Mouse (Mus musculus): ENCODE measurements at regions not wholly inside any gene's neighbourhood (a gene's known extent, or its start where the extent isn't known, plus 50 kb on each side); places are given as distances from the start of the nearest gene placed in this dataset.

GRCm38 (mm10) chr15:94219907-94220306, 245.3 kb downstream of the Adamts20 start:
- DNase-seq (ENCODE audit: low read depth, low spot score), result no peak

DNA sequence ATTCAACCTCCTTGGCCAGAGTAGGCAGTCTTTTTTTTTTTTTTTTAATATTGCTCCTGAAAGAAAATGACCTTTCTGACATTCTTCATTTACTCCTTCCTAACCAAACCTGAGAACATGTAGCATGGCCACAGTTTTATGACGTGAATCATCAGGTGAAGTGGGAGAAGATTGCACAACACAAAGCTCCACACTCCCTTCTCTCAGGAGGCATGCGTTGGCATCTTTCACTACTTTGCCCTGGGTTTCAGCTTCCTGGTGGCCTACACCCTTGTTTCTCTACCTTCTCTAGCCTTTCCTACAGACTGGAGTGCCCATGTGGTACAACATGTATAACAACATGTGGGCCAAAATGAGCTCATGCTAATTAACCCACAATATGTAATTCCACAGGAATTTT, 248.5 kb downstream of the Adamts20 start:
- no peak for DNase-seq (ENCODE audit: low read depth, low spot score)

GRCm38 (mm10) chr15:94214440-94214839, 250.8 kb downstream of the Adamts20 start:
- DNase-seq (ENCODE audit: low read depth, low spot score), result no peak

GRCm38 (mm10) chr15:94213393-94213792, 251.8 kb downstream of the Adamts20 start:
- peak; percentile 45 for DNase-seq (ENCODE audit: low read depth, low spot score)

- no peak for DNase-seq (ENCODE audit: low read depth, low spot score)
These were observed 256.7 kb downstream of the Adamts20 start for GRCm38 (mm10) chr15:94208476-94208875.

DNA sequence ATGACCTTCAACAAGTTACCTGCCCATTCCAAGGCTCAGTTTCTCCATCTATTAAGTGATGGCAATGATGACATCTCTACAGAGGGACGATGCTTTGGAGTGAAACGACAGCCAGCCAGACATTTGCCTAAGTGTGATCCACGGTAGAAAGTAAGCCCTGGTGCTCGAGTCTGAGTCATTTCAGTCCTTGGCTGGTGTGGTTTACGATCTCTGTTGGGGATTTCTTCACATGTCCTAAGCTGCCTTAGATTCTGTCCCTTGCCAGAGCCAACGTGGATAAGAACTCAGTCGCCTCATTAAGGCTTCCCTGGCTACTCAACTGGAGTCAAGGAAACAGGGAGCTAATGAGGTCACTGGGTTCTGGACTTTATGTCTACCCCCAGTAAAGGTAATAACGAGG, 258.8 kb downstream of the Adamts20 start:
- DNase-seq (ENCODE audit: low read depth, low spot score), result no peak

DNA sequence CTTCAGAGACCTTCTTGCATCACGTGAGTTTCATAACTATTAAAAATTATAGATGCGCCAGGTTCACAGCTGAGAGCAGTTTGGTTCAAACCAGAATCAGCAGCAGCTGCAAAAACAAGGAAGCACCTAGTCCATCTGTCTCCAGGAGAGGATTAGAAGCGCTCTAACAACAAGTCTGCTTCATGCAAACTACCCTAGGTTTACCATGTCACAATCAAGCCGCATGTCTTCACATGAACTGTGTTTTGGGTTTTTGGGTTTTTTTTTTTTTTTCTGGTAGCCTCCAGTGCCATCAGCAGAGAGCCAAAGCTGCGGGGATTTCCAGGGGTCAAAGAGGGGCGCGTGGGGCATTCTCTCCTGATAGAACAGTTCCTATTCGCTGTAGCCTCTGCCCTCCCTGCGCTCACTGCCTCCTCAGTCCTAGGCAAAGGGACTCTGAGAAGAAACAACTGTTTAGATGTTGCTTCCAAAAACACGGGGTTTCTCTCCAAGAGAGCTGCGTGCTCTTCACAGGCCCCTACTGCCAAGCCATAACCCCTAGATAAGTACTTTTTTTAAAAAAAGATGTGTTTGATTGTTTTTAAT, 259.8 kb downstream of the Adamts20 start:
- DNase-seq (ENCODE audit: low read depth, low spot score), result no peak

DNA sequence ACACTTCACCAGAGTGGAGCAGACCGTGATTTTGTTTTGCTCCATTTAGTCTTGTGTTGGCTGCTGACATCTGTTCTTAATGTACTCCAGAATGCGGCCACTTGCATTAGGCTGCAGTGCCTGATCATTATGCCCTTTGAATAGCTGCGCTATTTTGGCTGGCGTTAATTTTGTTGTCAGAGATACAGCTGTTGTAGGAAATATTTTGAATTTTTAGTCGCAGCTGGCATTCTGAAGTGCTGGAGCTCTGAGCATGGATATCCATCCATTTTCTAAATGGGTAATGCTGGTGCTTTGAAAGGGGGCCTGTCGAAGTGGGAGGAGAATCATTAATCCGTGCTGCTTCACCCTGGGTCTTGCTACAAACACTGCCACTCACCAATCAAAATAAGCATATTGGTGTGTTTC, 275.1 kb downstream of the Adamts20 start:
- peak; percentile 17 for DNase-seq (ENCODE audit: low read depth, low spot score)

DNA sequence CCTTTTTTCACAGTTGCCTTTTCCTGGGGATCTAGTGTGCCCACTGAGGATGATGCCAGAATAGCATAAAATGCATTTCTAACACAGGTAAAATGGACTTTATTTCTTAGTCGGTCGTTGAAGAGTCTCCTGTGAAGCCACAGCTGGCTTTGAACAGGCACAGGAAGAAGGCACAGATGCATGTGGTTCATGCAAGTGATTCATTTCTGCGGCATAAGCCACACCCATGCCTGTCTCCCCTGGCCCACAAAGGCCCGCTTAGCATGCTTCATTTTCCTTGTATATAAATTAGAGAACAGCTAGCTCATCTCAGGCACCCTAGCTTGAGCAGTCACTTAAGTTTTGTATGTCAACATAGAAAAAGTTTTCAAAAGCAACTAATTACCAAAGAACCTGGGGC, 277.6 kb downstream of the Adamts20 start:
- DNase-seq (ENCODE audit: low read depth, low spot score), result no peak

- DNase-seq (ENCODE audit: low read depth, low spot score), result no peak
These were observed 281.4 kb downstream of the Adamts20 start for GRCm38 (mm10) chr15:94183663-94184375.

DNA sequence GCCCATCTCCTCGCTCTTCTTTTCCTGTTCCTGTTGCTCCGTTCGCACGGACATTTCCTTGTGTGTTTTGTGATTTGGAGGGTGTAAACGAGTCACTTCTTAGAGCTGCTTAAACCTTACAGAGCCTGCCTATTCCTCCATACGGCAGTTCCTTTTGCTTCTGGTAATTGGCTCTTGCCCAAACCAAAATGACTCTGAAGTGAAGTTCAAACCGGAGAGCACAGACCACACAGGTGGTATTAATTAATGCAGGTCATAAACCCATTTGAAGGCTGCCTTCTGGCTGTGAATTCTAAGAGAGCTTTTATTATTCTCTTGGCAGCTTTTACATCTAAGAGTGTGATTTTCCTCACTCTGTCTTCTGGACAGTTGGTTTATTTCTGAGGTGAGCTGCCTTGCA, 291.1 kb downstream of the Adamts20 start:
- DNase-seq (ENCODE audit: low read depth, low spot score), result no peak

DNA sequence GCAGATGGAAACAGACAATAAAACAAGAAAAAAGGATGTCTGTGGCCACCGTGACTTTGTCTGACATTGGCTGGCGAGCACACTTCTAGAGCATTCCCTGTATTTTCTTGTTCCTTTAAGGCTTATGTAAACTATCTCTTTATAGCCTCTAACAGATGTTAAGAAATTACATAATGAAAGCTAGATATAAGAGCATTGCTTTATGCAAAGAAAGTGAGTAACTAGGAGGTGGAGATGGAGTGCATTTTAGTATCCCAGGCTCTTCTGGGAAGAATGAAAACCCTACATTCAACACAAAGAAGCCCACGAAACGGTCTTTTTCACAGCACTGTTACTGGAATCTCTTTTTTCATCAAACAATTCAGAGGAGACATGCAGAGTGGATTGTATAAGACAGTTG, 304.4 kb downstream of the Adamts20 start:
- DNase-seq (ENCODE audit: low read depth, low spot score), result peak; percentile 64

- no peak for DNase-seq (ENCODE audit: low read depth, low spot score)
These were observed 325.7 kb downstream of the Adamts20 start for GRCm38 (mm10) chr15:94139534-94139958.

DNA sequence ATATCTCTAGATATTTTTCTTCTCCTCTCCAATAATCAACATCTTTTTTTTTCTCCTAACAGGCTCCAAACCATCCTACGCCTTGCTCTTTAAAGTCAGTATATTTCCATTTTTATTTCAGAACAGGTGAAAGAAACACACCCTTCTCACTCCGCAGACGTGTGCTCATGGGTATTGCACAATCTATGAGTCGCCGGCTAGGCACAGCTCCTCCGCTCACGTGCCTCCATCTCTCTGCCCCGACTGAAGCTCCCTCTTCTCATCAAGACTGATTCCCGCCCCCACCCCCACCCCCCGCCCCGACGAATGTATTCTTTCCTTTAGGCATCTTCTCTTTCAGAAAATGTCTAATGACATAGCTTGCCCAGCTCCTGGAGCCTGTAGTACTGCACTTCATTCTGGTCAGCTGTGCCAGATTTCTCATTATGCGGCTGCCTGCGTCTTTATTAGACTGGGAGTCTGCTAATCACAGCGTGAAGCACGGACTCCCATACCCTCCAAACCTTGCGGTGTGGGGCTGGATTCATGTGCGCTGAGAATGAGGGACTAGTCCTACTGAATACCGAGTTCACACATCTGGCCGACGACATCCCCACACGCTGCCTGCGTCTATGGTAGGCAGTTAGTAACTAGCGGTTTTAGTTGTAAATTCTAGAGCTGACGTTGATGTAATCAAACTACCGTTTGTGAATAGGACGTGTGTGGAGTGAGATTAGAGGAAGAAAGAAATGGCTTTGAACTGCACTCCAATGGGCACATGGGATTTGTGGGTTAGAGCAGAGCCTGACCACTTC, 327.9 kb downstream of the Adamts20 start:
- DNase-seq (ENCODE audit: low read depth, low spot score), result peak; percentile 36

DNA sequence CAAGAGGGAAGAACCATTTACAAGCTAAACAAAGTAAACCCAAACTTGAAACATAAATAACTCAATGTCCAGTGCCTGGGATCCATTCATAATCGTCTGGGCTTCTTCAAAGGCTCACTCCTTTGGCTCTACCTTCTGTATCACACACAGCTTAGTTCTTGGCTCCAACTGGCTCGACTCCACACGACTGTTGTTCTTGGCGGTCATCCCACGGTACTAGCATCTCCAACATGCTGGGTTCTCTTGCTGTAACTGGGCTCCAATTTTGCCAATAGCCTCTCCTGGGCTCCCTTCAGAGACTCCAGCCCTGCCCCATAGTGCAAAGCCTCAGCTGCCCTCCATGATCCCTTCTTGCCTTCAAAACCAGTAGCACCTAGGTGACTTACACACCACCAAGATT, 352.4 kb downstream of the Adamts20 start:
- DNase-seq (ENCODE audit: low read depth, low spot score), result no peak

DNA sequence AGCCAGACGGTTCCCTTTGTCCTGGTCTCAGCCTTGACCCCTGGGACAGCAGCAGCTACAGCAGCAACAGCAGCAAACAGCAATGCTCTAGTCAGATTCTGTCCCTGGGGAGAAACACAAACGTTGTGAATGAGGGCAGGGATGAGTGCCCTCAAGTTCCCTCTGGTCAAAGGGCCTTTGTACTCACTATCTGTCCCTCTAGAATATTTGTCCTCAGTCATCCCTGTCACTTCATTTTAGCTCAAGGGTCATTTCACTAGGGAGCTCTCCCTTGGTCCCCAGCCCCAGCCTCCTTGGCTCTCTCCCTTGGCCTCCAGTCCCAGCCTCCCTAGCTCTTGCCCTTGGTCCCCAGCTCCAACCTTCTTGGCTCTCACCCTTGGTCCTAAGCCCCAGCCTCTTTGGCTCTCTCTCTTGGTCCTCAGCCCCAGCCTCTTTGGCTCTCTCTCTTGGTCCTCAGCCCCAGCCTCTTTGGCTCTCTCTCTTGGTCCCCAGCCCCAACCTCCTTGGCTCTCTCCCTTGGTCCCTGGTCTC, 358.0 kb downstream of the Adamts20 start:
- DNase-seq (ENCODE audit: low read depth, low spot score), result no peak

DNA sequence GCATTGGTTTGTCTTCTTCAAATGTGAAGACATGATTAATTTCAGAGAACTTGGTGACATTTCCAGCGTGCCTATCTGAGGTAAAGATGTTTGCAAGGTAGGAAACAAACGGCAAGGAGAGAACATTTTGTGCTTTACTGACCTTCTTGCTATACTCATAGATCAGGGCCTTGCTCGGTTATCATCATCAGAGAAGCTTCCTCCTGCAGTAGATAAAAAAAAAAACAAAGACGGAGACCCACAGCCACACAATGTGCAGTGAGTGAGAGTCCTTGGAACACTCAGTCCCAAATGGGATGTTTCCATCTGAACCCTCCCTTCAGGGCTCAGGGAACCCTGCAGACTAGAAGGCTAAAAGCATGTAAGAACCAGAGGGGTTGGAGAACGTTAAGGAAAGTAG, 374.6 kb downstream of the Adamts20 start:
- DNase-seq (ENCODE audit: low read depth, low spot score), result no peak

DNA sequence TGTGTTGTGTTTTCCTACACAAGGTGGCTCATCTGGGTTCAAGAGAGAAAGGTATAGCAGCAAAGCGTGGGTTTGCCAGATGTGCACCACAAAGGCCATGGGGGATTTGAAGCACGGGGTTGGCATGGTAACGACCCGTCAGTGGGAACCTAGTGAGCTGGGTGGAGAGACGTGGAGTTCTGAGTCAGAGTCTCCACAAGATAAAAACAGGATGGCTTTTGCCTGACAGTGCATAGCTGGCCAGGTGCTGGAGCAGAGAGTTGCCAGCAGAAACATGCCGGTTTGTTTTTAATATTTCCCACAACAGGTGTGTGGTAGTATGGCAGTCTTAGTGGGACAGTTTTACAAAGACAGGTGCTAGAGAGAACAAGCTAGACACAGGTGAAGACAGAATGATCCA, 375.4 kb downstream of the Adamts20 start:
- no peak for DNase-seq (ENCODE audit: low read depth, low spot score)

DNA sequence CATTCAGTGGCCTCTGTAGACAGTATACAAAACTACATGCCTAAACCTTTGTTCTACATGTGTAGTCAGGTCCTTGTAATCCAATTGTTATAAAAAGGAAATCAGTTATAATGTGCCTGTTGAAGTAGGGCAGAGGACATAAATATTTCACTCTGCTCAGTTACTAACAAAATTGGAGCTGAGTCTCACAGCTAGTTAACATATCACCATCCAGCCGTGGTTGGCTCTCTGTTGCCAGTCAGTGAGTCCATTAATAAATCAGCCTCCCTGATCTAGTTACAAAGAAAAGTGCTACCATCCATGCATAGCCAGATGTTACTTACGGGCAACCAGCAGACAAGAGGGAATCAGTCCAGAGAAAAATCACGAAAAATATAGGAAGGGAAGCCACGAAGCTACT, 382.8 kb downstream of the Adamts20 start:
- no peak for DNase-seq (ENCODE audit: low read depth, low spot score)

- no peak for DNase-seq (ENCODE audit: low read depth, low spot score)
These were observed 388.2 kb downstream of the Adamts20 start for GRCm38 (mm10) chr15:94077056-94077455.

- no peak for DNase-seq (ENCODE audit: low read depth, low spot score)
These were observed 390.9 kb downstream of the Adamts20 start for GRCm38 (mm10) chr15:94074161-94074950.

DNA sequence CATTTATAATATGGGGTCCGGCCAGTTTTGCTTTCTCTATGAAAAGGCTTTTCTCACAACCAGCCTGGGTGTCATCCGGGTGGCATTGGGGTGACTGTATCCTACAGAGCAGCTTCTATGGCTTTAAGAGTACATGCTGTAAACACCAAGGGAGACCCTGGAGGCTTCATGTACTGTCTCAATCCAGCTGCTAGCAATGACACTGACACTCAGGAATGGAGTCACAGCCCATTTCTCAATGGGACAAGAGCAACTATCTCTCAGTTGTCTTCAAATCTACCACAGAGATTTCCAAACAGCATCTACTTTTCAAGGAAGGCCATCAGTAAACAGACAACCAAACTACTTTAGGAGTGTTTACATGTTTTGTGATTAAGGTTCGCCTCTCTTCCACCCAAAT, 397.5 kb downstream of the Adamts20 start:
- no peak for DNase-seq (ENCODE audit: low read depth, low spot score)
